ENCODE assay signal across 23 mouse cellular contexts in genomic region chr5:7863047-7863446, GRCm38 (mm10).
DNase-seq lines count a peak whose midpoint lies in the region; ATAC-seq and TF ChIP-seq lines count a peak whose summit lies in the region.
"Had no signal": no experiment of that assay in that cellular context is flagged by ENCODE, and none has a peak within 500 bp of the region (broad histone marks: within the 10 kb centered on the region; RNA-seq: fewer than 3 reads in every experiment).

No protein-coding gene starts in this region.

- H3K4me2 ChIP-seq in stomach, embryonic 14.5 days (replicated peaks; ENCODE audit: low read depth, low read length) = no peak overlapping the region
- no peak overlapping the region for H3K4me2 ChIP-seq in stomach, postnatal 0 days (replicated peaks; ENCODE audit: low read depth)
- no peak overlapping the region for H3K4me2 ChIP-seq in stomach, embryonic 15.5 days
- H3K4me2 ChIP-seq: embryonic facial prominence, embryonic 13.5 days; embryonic facial prominence, embryonic 15.5 days; forebrain, embryonic 12.5 days had no signal

- no peak overlapping the region for H3K9ac ChIP-seq in stomach, embryonic 14.5 days (replicated peaks; ENCODE audit: low read depth, low read length)
- no peak overlapping the region for H3K9ac ChIP-seq in stomach, postnatal 0 days (ENCODE audit: low read length)
- H3K9ac ChIP-seq in stomach, embryonic 15.5 days = no peak overlapping the region
- H3K9ac ChIP-seq: embryonic facial prominence, embryonic 13.5 days; embryonic facial prominence, embryonic 15.5 days; forebrain, embryonic 12.5 days had no signal

- TF ChIP-seq EP300 in stomach, postnatal 0 days (optimal IDR thresholded peaks at IDR 0.05) = no peak

- no peaks in the 10 kb centered on the region for H3K36me3 ChIP-seq in stomach, embryonic 14.5 days (ENCODE audit: control insufficient read depth, insufficient read depth, low read length)
- no peaks in the 10 kb centered on the region for H3K36me3 ChIP-seq in stomach, postnatal 0 days (ENCODE audit: control insufficient read depth, insufficient read depth, low read length)
- no peaks in the 10 kb centered on the region for H3K36me3 ChIP-seq in stomach, embryonic 15.5 days
- H3K36me3 ChIP-seq: embryonic facial prominence, embryonic 13.5 days; embryonic facial prominence, embryonic 15.5 days; forebrain, embryonic 10.5 days; forebrain, embryonic 12.5 days had no signal

- no peak for TF ChIP-seq CTCF in stomach, postnatal 0 days (IDR thresholded peaks at IDR 0.05; ENCODE audit: low read depth)

- WGBS in stomach, embryonic 14.5 days = 60% methylated on average over 2 of the region's 2 CpGs
- 48% methylated on average over 2 of the region's 2 CpGs for WGBS in stomach, postnatal 0 days
- WGBS in stomach, embryonic 15.5 days = 65% methylated on average over 2 of the region's 2 CpGs

- H3K27ac ChIP-seq in stomach, embryonic 14.5 days (ENCODE audit: low read length) = no peak overlapping the region
- no peak overlapping the region for H3K27ac ChIP-seq in stomach, postnatal 0 days (replicated peaks)
- H3K27ac ChIP-seq in stomach, embryonic 15.5 days = no peak overlapping the region
- H3K27ac ChIP-seq: embryonic facial prominence, embryonic 13.5 days; embryonic facial prominence, embryonic 15.5 days; forebrain, embryonic 10.5 days; forebrain, embryonic 12.5 days had no signal

- ATAC-seq in stomach, embryonic 14.5 days (ENCODE audit: insufficient number of reproducible peaks, insufficient read depth, low FRiP score, low read depth) = peak; percentile 42; the same call in 1 of the 2 replicates
- ATAC-seq in stomach, postnatal 0 days (ENCODE audit: low FRiP score, low TSS enrichment) = no peak
- ATAC-seq in stomach, embryonic 15.5 days (ENCODE audit: insufficient read depth, low FRiP score, low read depth) = peak; percentile 76
- ATAC-seq: activated CD4-positive, CD25-positive, alpha-beta regulatory T cell, adult 4 months; forebrain, embryonic 14.5 days; forebrain, embryonic 16.5 days; Patski had no signal

- H3K4me1 ChIP-seq in stomach, embryonic 14.5 days (ENCODE audit: control insufficient read depth, insufficient read depth, low read length) = no peaks in the 10 kb centered on the region
- H3K4me1 ChIP-seq in stomach, postnatal 0 days (replicated peaks; ENCODE audit: control insufficient read depth, insufficient read depth) = no peaks in the 10 kb centered on the region
- no peaks in the 10 kb centered on the region for H3K4me1 ChIP-seq in stomach, embryonic 15.5 days
- H3K4me1 ChIP-seq: embryonic facial prominence, embryonic 13.5 days; embryonic facial prominence, embryonic 15.5 days; forebrain, embryonic 10.5 days; forebrain, embryonic 12.5 days had no signal

- no peak for DNase-seq in stomach, postnatal 0 days (ENCODE audit: low spot score)
- no peak for DNase-seq in Muller cell, postnatal 12 days (ENCODE audit: inconsistent ontology term)
- DNase-seq in urinary bladder, postnatal 36 days (ENCODE audit: low spot score in 2 of 2) = no peak
- DNase-seq: adrenal gland, adult 8-10 months; adrenal gland, postnatal 25 days; cerebellum, adult 11 months; cerebellum, adult 18-20 months; cerebellum, adult 8-10 months; cerebellum, adult 9-11 months; cerebellum, postnatal 14 days; cerebellum, postnatal 36 days; embryo, embryonic 11 days had no signal

- no peak overlapping the region for H3K4me3 ChIP-seq in stomach, embryonic 14.5 days (ENCODE audit: low read depth, low read length)
- H3K4me3 ChIP-seq in stomach, postnatal 0 days (ENCODE audit: low read depth, low read length) = no peak overlapping the region
- no peak overlapping the region for H3K4me3 ChIP-seq in stomach, embryonic 15.5 days (replicated peaks)
- H3K4me3 ChIP-seq: embryonic facial prominence, embryonic 13.5 days; embryonic facial prominence, embryonic 15.5 days; erythroblast, embryonic 14.5 days; forebrain, embryonic 10.5 days; forebrain, embryonic 12.5 days had no signal

- H3K27me3 ChIP-seq in stomach, embryonic 14.5 days (ENCODE audit: control insufficient read depth, insufficient read depth, low read length) = no peaks in the 10 kb centered on the region
- H3K27me3 ChIP-seq in stomach, postnatal 0 days (ENCODE audit: control insufficient read depth, insufficient read depth, low read length) = no peaks in the 10 kb centered on the region
- H3K27me3 ChIP-seq in stomach, embryonic 15.5 days (replicated peaks) = no peaks in the 10 kb centered on the region
- H3K27me3 ChIP-seq: embryonic facial prominence, embryonic 13.5 days; embryonic facial prominence, embryonic 15.5 days; forebrain, embryonic 12.5 days had no signal

- no peaks in the 10 kb centered on the region for H3K9me3 ChIP-seq in stomach, embryonic 14.5 days (ENCODE audit: control insufficient read depth, low read depth, low read length)
- H3K9me3 ChIP-seq in stomach, postnatal 0 days (ENCODE audit: control insufficient read depth, low read length) = no peaks in the 10 kb centered on the region
- no peaks in the 10 kb centered on the region for H3K9me3 ChIP-seq in stomach, embryonic 15.5 days
- H3K9me3 ChIP-seq: embryonic facial prominence, embryonic 13.5 days; embryonic facial prominence, embryonic 15.5 days; forebrain, embryonic 10.5 days; forebrain, embryonic 12.5 days had no signal
